Mouse (Mus musculus) liver, embryonic 12.5 days (tissue): Measurements from ENCODE around the gene Grm7. TPM values are rescaled to one million over a fixed set of nuclear protein-coding genes. Genes with fewer than 3 reads are reported as not detected.

Source experiments
- ATAC-seq: fragments of 200-750 bp; cut with Nextera tagmentation; 2 replicates; pipeline ENCODE4 v1.8.0; 2017; ENCODE audit warnings: moderate number of reproducible peaks, mild to moderate bottlenecking, moderate library complexity
- H3K27ac ChIP-seq: fragments of 300-500 bp; sonication (generic); 2 replicates; pipeline ENCODE4 v1.5.1; 2016; ENCODE audit warnings: mild to moderate bottlenecking
- H3K27me3 ChIP-seq: fragments of 300-500 bp; sonication (generic); replicated peaks from 2 replicates; pipeline ENCODE4 v1.6.1; 2016; ENCODE audit warnings: mild to moderate bottlenecking, moderate library complexity
- H3K36me3 ChIP-seq: fragments of 300-500 bp; sonication (generic); 2 replicates; pipeline ENCODE4 v1.6.1; 2016; ENCODE audit warnings: mild to moderate bottlenecking, moderate library complexity
- H3K4me1 ChIP-seq: fragments of 300-500 bp; sonication (generic); 2 replicates; pipeline ENCODE4 v1.6.1; 2016
- H3K4me2 ChIP-seq: fragments of 300-500 bp; sonication (generic); 2 replicates; pipeline ENCODE4 v1.6.1; 2016; ENCODE audit warnings: mild to moderate bottlenecking, moderate library complexity
- H3K4me3 ChIP-seq: fragments of 300-500 bp; sonication (generic); 2 replicates; pipeline ENCODE4 v1.5.1; 2016; ENCODE audit warnings: mild to moderate bottlenecking, moderate library complexity
- H3K9ac ChIP-seq: fragments of 300-500 bp; sonication (generic); 2 replicates; pipeline ENCODE4 v1.6.1; 2016; ENCODE audit warnings: mild to moderate bottlenecking, moderate library complexity
- H3K9me3 ChIP-seq: fragments of 300-500 bp; sonication (generic); replicated peaks from 2 replicates; pipeline ENCODE4 v1.6.1; 2016; ENCODE audit warnings: mild to moderate bottlenecking, moderate library complexity
- WGBS: fragments of 180-500 bp; shearing (Covaris S2); methylation state at CpG from one replicate; pipeline ENCODE4 v1.1.7; 2016; ENCODE audit not compliant: insufficient replicate concordance; 5-methylcytosine and 5-hydroxymethylcytosine counted together
- polyA plus RNA-seq: library from polyadenylated mRNA; unstranded; fragments of >200 nt; fragmentation: Nextera tagmentation; extraction: Ambion mirVana; gene quantifications from 2 replicates; pipeline ENCODE4 v1.2.1, GENCODE M21; 2016

Grm7 gene
- polyA plus RNA-seq, result 0.10 and 0.24 TPM in 2 replicates

DNA sequence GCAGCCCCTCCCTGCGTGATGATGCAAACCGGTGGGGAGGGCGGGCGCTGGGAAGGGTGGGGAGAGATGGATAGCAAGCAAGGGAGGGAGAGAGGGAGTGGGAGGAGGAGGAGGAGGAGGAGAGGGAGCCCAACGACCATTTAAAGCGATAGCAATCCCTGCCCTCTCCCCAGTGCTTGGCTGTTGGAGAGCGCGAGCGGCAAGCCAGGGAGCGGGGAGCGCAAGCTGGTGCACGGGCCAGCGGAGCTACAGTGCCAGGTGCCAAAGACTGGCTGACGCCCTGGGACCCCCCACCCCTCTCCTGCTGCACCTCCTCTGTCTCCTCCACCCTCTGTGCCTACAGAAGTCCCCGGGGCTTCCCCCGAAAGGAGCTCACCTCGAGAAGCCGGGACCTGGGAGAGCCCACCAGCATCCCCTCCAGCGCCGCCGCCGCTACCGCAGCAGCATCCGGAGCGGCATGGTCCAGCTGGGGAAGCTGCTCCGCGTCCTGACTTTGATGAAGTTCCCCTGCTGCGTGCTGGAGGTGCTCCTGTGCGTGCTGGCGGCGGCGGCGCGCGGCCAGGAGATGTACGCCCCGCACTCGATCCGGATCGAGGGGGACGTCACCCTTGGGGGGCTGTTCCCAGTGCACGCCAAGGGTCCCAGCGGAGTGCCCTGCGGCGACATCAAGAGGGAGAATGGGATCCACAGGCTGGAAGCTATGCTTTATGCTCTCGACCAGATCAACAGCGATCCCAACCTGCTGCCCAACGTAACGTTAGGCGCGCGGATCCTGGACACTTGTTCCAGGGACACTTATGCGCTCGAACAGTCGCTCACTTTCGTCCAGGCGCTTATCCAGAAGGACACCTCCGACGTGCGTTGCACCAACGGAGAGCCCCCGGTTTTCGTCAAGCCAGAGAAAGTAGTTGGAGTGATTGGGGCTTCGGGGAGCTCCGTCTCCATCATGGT, at the start of gene Grm7:
TSS of gene Grm7 (plus strand) at position 171 of the 951 bp plus-strand sequence.
- Histone ChIP-seq H3K9ac (no peak within 1 kb of the TSS), H3K27ac (no peak within 1 kb of the TSS), H3K4me2 (peak within 1 kb of the TSS; percentile 42), H3K36me3 (no peaks in the 10 kb centered on the region), H3K9me3 (no peaks in the 10 kb centered on the region), H3K4me3 (peak within 1 kb of the TSS; percentile 21), H3K4me1 (no peaks in the 10 kb centered on the region), H3K27me3 (peaks cover 40% of the 10 kb centered on the region)
- no peak for ATAC-seq
- 4% methylated on average over 64 of the region's 65 CpGs for WGBS

DNA sequence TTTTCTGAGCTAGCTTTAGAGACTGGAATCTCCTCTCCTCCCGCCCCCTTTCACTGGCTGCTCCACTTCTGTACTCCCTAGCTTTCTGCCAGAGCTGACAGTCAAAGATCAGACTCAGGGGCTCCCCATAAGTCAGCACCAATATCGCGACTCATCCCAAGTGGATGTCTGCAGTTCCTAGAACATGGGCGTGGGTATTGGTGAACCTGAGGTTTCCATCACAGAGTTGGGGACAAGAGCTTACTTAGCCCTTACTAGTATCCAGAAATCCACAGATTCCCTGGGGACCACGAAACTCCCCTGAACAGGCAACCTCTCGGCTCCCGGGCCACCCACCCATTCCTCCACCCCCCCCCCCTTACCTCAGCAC, 355 bp upstream of the Grm7 start:
- peak overlapping the region; percentile 42 for H3K4me2 ChIP-seq
- peaks cover 40% of the 10 kb centered on the region for H3K27me3 ChIP-seq
- ATAC-seq, result no peak
- no peaks in the 10 kb centered on the region for H3K9me3 ChIP-seq
- no peaks in the 10 kb centered on the region for H3K4me1 ChIP-seq
- no peak overlapping the region for H3K9ac ChIP-seq
- no peaks in the 10 kb centered on the region for H3K36me3 ChIP-seq
- H3K27ac ChIP-seq, result no peak overlapping the region
- 4% methylated on average over 7 of the region's 7 CpGs for WGBS
- H3K4me3 ChIP-seq, result peak overlapping the region; percentile 21; the same call in 1 of the 2 replicates

- WGBS, result 2% methylated on average over 12 of the region's 12 CpGs
- Histone ChIP-seq H3K9ac (no peak overlapping the region), H3K9me3 (no peaks in the 10 kb centered on the region), H3K4me1 (no peaks in the 10 kb centered on the region), H3K4me3 (no peak overlapping the region), H3K4me2 (no peak overlapping the region), H3K27me3 (peaks cover 40% of the 10 kb centered on the region), H3K36me3 (no peaks in the 10 kb centered on the region), H3K27ac (no peak overlapping the region)
- ATAC-seq, result no peak
Measured at GRCm38 (mm10) chr6:110646901-110647300, 1.5 kb downstream of the Grm7 start.

GRCm38 (mm10) chr6:110649227-110649626, 3.8 kb downstream of the Grm7 start:
- no peaks in the 10 kb centered on the region for H3K4me1 ChIP-seq
- H3K27ac ChIP-seq, result no peak overlapping the region
- no peak for ATAC-seq
- H3K9me3 ChIP-seq, result no peaks in the 10 kb centered on the region
- H3K4me3 ChIP-seq, result no peak overlapping the region
- 67% methylated on average over 1 of the region's 1 CpGs for WGBS
- no peak overlapping the region for H3K9ac ChIP-seq
- peaks cover 40% of the 10 kb centered on the region for H3K27me3 ChIP-seq
- H3K4me2 ChIP-seq, result no peak overlapping the region
- H3K36me3 ChIP-seq, result no peaks in the 10 kb centered on the region

DNA sequence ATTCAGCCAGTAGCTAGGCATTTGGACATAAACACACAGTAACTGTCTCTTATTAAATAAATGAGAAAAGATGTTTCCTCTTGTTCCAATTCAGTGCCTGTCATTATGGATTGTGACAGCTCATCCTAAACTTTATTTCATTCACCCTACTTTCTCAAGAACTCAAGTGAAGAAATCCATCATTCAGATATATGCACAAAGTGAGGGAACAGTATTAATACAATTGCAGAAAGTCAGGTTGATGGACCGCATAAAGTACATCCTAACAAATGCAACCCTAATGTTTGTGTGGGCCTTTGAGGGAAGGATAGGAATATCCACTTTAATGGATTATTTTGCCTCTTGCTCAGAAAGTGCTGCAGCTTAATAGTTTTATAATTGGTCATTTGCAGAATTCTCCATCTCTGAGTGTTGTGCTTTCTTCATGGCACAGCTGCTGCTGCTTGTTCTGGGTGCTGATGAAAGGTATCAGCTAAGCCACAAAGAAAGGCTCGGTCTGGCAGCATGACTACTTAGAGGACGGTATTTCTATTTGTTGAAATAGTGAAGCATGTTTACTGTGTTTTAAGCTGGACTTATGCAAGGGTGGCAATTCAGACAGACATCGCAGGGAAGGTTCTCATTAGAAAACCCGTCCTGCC, 8.1 kb downstream of the Grm7 start:
- H3K27me3 ChIP-seq, result peaks cover under 1% of the 10 kb centered on the region; the same call in 1 of the 2 replicates
- no peak overlapping the region for H3K9ac ChIP-seq
- H3K4me1 ChIP-seq, result no peaks in the 10 kb centered on the region
- WGBS, result 70% methylated on average over 5 of the region's 5 CpGs
- ATAC-seq, result no peak
- no peaks in the 10 kb centered on the region for H3K36me3 ChIP-seq
- no peak overlapping the region for H3K27ac ChIP-seq
- H3K4me3 ChIP-seq, result no peak overlapping the region
- H3K4me2 ChIP-seq, result no peak overlapping the region
- no peaks in the 10 kb centered on the region for H3K9me3 ChIP-seq

DNA sequence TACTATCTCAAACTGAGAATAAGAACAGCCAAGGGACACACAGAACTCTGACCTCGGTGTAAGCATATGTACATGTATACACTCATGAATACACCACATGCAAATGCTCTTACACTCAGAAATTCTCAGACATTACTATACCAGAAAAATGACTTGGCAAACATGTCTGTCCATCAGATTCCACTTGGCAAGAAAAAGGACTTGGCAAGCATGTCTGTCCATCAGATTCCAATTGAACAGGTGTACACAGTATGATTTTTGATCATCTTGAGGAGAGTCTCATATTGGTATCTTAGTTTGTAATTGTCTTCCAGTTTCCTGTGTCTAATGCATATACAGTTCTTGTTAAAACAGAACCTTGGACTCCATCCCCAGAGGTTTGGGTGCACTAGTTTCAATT, 19.1 kb downstream of the Grm7 start:
- Histone ChIP-seq H3K4me2 (no peak overlapping the region), H3K36me3 (no peaks in the 10 kb centered on the region), H3K9ac (no peak overlapping the region), H3K27me3 (no peaks in the 10 kb centered on the region), H3K27ac (no peak overlapping the region), H3K4me1 (no peaks in the 10 kb centered on the region), H3K4me3 (no peak overlapping the region), H3K9me3 (no peaks in the 10 kb centered on the region)
- WGBS, result 70% methylated on average over 1 of the region's 1 CpGs
- no peak for ATAC-seq

DNA sequence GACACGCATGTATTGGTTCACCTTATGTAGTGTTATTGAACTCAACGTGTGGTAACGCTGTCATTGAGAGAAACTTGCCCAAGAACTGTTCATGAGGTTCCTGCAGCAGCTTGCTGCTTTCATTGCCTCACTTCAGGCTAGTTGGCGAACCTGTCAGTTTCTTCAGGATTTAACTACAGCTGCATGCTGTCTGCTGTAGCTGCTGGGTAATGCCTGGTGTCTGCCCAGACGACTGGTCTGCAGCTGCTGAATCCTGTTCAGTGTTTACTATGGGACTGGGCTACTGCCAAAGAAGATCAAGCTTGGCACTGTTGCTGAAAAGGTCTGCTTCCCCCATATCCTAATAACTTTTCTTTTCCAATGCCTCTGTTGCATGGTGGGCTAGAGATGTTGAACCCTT, 23.1 kb downstream of the Grm7 start:
- ATAC-seq, result no peak
- no peak overlapping the region for H3K9ac ChIP-seq
- no peak overlapping the region for H3K4me2 ChIP-seq
- WGBS, result 50% methylated on average over 5 of the region's 5 CpGs
- H3K36me3 ChIP-seq, result no peaks in the 10 kb centered on the region
- no peak overlapping the region for H3K27ac ChIP-seq
- H3K9me3 ChIP-seq, result no peaks in the 10 kb centered on the region
- no peaks in the 10 kb centered on the region for H3K4me1 ChIP-seq
- no peak overlapping the region for H3K4me3 ChIP-seq
- H3K27me3 ChIP-seq, result no peaks in the 10 kb centered on the region

- Histone ChIP-seq H3K36me3 (no peaks in the 10 kb centered on the region), H3K9ac (no peak overlapping the region), H3K4me3 (no peak overlapping the region), H3K27ac (no peak overlapping the region), H3K27me3 (no peaks in the 10 kb centered on the region), H3K4me1 (no peaks in the 10 kb centered on the region), H3K9me3 (0 out of 2 replicates have a peak, but pooled peaks cover 3% of the 10 kb centered on the region), H3K4me2 (no peak overlapping the region)
- WGBS, result 57% methylated on average over 1 of the region's 1 CpGs
- ATAC-seq, result no peak
Measured at GRCm38 (mm10) chr6:110690954-110691353, 45.6 kb downstream of the Grm7 start.

DNA sequence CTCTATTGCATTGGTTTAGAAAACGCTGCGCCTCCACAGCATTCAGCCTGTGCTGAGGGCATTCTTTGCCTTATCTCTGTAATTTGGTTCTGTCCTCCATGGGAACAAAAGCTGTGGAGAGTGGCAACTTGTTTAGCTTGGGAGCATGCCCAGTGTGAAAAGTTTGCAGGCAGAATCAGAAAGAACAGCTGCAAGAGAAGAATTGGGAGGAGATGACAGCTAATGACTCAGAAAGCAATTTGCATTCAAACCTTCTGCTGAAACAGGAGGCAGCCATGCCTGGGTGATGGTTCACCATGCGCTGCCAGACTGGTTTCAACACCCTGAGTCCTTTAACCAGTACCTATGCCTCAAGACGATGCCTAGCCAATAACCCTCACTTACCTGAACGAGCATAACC, 64.4 kb downstream of the Grm7 start:
- WGBS, result 55% methylated on average over 5 of the region's 5 CpGs
- H3K36me3 ChIP-seq, result no peaks in the 10 kb centered on the region
- no peak overlapping the region for H3K4me2 ChIP-seq
- no peaks in the 10 kb centered on the region for H3K27me3 ChIP-seq
- no peak overlapping the region for H3K4me3 ChIP-seq
- H3K27ac ChIP-seq, result no peak overlapping the region
- H3K9me3 ChIP-seq, result no peaks in the 10 kb centered on the region
- ATAC-seq, result no peak
- H3K4me1 ChIP-seq, result no peaks in the 10 kb centered on the region
- H3K9ac ChIP-seq, result no peak overlapping the region

DNA sequence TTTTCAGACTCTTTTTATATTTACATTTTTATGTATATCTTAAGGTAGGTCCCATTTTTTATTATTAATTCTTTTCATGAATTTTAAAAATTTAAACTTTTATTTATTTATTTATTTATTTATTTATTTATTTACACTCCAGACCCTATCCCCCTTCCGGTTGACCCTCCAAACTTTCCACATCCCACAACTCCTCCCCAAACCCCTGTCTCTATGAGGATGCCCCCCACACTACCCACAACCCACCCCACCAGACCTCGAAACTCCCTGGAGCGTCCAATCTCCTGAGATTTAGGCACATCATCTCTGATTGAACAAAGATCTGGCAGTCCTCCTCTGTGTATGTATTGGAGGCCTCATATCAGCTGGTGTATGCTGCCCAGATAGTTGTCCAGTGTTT, 69.6 kb downstream of the Grm7 start:
- no peak overlapping the region for H3K27ac ChIP-seq
- no peaks in the 10 kb centered on the region for H3K9me3 ChIP-seq
- 75% methylated on average over 3 of the region's 3 CpGs for WGBS
- H3K4me3 ChIP-seq, result no peak overlapping the region
- H3K36me3 ChIP-seq, result no peaks in the 10 kb centered on the region
- no peak for ATAC-seq
- no peak overlapping the region for H3K9ac ChIP-seq
- H3K27me3 ChIP-seq, result no peaks in the 10 kb centered on the region
- no peaks in the 10 kb centered on the region for H3K4me1 ChIP-seq
- no peak overlapping the region for H3K4me2 ChIP-seq

- H3K4me1 ChIP-seq, result no peaks in the 10 kb centered on the region
- ATAC-seq, result no peak
- H3K9ac ChIP-seq, result no peak overlapping the region
- H3K4me3 ChIP-seq, result no peak overlapping the region
- H3K36me3 ChIP-seq, result no peaks in the 10 kb centered on the region
- H3K27me3 ChIP-seq, result no peaks in the 10 kb centered on the region
- H3K27ac ChIP-seq, result no peak overlapping the region
- no peak overlapping the region for H3K4me2 ChIP-seq
- no peaks in the 10 kb centered on the region for H3K9me3 ChIP-seq
- WGBS, result 77% methylated on average over 4 of the region's 4 CpGs
Measured at GRCm38 (mm10) chr6:110723371-110723770, 78.0 kb downstream of the Grm7 start.

GRCm38 (mm10) chr6:110733914-110734313, 88.5 kb downstream of the Grm7 start:
- Histone ChIP-seq H3K4me2 (no peak overlapping the region), H3K9me3 (no peaks in the 10 kb centered on the region), H3K36me3 (no peaks in the 10 kb centered on the region), H3K4me1 (no peaks in the 10 kb centered on the region), H3K4me3 (no peak overlapping the region), H3K27ac (no peak overlapping the region), H3K27me3 (no peaks in the 10 kb centered on the region), H3K9ac (no peak overlapping the region)
- ATAC-seq, result no peak
- WGBS, result 71% methylated on average over 2 of the region's 2 CpGs
